Mouse (Mus musculus): ENCODE results near the gene Insig1.

The Insig1 gene

GRCm38 (mm10) chr5:28063989-28064624, 7.1 kb upstream of the Insig1 start:
- no peak for DNase-seq (ENCODE audit: low read depth in 2 of 2, low spot score in 2 of 2)

- no peak for DNase-seq (ENCODE audit: low read depth in 2 of 2, low spot score in 2 of 2)
Measured at GRCm38 (mm10) chr5:28065275-28065674, 5.9 kb upstream of the Insig1 start.

- no peak for DNase-seq (ENCODE audit: low read depth in 2 of 2, low spot score in 2 of 2)
Measured at GRCm38 (mm10) chr5:28066311-28066710, 4.9 kb upstream of the Insig1 start.

GRCm38 (mm10) chr5:28070149-28070827, 875 bp upstream of the Insig1 start:
- no peak for DNase-seq (ENCODE audit: low read depth in 2 of 2, low spot score in 2 of 2)

- DNase-seq (ENCODE audit: low read depth in 2 of 2, low spot score in 2 of 2) = peak; percentile 68 to 72
Measured at GRCm38 (mm10) chr5:28071456-28072223, 477 bp downstream of the Insig1 start.

GRCm38 (mm10) chr5:28079431-28079830, 8.3 kb downstream of the Insig1 start:
- DNase-seq (ENCODE audit: low read depth in 2 of 2, low spot score in 2 of 2) = no peak

- DNase-seq (ENCODE audit: low read depth in 2 of 2, low spot score in 2 of 2) = no peak
Measured at GRCm38 (mm10) chr5:28081127-28081526, 10.0 kb downstream of the Insig1 start.

- DNase-seq (ENCODE audit: low read depth in 2 of 2, low spot score in 2 of 2) = no peak
Measured at GRCm38 (mm10) chr5:28081822-28082221, 10.7 kb downstream of the Insig1 start.

- no peak for DNase-seq (ENCODE audit: low read depth in 2 of 2, low spot score in 2 of 2)
Measured at GRCm38 (mm10) chr5:28082312-28082711, 11.1 kb downstream of the Insig1 start.

- DNase-seq (ENCODE audit: low read depth in 2 of 2, low spot score in 2 of 2) = no peak
Measured at GRCm38 (mm10) chr5:28082796-28083195, 11.6 kb downstream of the Insig1 start.

GRCm38 (mm10) chr5:28084743-28085142, 13.6 kb downstream of the Insig1 start:
- DNase-seq (ENCODE audit: low read depth in 2 of 2, low spot score in 2 of 2) = no peak

GRCm38 (mm10) chr5:28090547-28090946, 19.4 kb downstream of the Insig1 start:
- DNase-seq (ENCODE audit: low read depth in 2 of 2, low spot score in 2 of 2) = no peak

GRCm38 (mm10) chr5:28092327-28092726, 21.2 kb downstream of the Insig1 start:
- DNase-seq (ENCODE audit: low read depth in 2 of 2, low spot score in 2 of 2) = no peak

GRCm38 (mm10) chr5:28093874-28094273, 22.7 kb downstream of the Insig1 start:
- DNase-seq (ENCODE audit: low read depth in 2 of 2, low spot score in 2 of 2) = peak; percentile 74 to 79

GRCm38 (mm10) chr5:28094393-28094792, 23.2 kb downstream of the Insig1 start:
- no peak for DNase-seq (ENCODE audit: low read depth in 2 of 2, low spot score in 2 of 2)

GRCm38 (mm10) chr5:28094846-28095245, 23.7 kb downstream of the Insig1 start:
- DNase-seq (ENCODE audit: low read depth in 2 of 2, low spot score in 2 of 2) = no peak

GRCm38 (mm10) chr5:28095671-28096070, 24.5 kb downstream of the Insig1 start:
- DNase-seq (ENCODE audit: low read depth in 2 of 2, low spot score in 2 of 2) = no peak

- no peak for DNase-seq (ENCODE audit: low read depth in 2 of 2, low spot score in 2 of 2)
Measured at GRCm38 (mm10) chr5:28106966-28107365, 35.8 kb downstream of the Insig1 start.

- no peak for DNase-seq (ENCODE audit: low read depth in 2 of 2, low spot score in 2 of 2)
Measured at GRCm38 (mm10) chr5:28107974-28108373, 36.8 kb downstream of the Insig1 start.

GRCm38 (mm10) chr5:28110881-28111280, 39.7 kb downstream of the Insig1 start:
- DNase-seq (ENCODE audit: low read depth in 2 of 2, low spot score in 2 of 2) = no peak

GRCm38 (mm10) chr5:28117251-28117880, 46.2 kb downstream of the Insig1 start:
- DNase-seq (ENCODE audit: low read depth in 2 of 2, low spot score in 2 of 2) = no peak

Measured in CD8-positive naive resting alpha-beta T cell, adult 2 months (primary cell).